Mouse (Mus musculus): Measurements from ENCODE around the gene Rftn1. TPM values are rescaled to one million over a fixed set of nuclear protein-coding genes. Genes with fewer than 3 reads are reported as not detected.

Rftn1 gene
- polyA plus RNA-seq, 1 experiment from 2014 or later, result 18.5 TPM

DNA sequence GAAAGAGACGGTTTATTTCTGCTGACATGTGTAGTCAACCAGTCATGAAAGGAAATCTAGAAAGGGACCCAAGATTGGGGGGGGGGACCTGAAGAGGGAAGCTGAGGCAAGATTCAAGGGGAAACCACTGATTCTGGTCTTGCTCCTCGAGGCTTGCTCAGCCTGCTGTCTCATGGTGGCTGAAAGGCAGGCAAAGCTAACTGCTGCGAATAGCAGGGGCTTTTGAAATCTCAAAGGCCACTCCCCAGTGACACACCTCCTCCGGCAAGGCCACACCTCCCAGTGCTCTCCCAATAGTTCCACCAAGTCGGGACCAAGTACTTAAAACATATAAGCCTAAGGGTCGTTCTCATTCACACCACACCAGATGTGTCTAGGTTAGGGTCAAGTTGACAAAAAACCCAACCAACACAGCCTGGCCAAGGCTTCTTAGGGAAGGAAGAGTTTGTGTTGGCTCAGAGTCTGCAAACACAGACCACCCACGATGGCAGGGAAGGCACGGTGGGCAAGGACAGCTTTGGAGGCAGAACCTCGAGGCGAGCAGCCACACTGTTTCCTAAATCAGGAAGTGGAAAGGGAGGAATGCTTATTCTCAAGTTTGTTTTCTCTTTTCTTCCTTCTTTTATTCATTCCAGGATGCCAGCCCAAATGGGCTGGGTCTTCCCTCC, 5.7 kb upstream of the Rftn1 start:
- H3K9ac ChIP-seq, result no peak overlapping the region
- no peak overlapping the region for H3K4me3 ChIP-seq
- no peak overlapping the region for H3K27ac ChIP-seq (replicated peaks)
- peaks cover 21% of the 10 kb centered on the region for H3K27me3 ChIP-seq
- no peak for ATAC-seq (ENCODE audit: low read depth)
- peaks cover 31% of the 10 kb centered on the region for H3K4me1 ChIP-seq (replicated peaks)
- H3K4me2 ChIP-seq, result no peak overlapping the region
- H3K36me3 ChIP-seq, result no peaks in the 10 kb centered on the region
- H3K9me3 ChIP-seq, result no peaks in the 10 kb centered on the region
- WGBS, result 30% methylated on average over 10 of the region's 10 CpGs

DNA sequence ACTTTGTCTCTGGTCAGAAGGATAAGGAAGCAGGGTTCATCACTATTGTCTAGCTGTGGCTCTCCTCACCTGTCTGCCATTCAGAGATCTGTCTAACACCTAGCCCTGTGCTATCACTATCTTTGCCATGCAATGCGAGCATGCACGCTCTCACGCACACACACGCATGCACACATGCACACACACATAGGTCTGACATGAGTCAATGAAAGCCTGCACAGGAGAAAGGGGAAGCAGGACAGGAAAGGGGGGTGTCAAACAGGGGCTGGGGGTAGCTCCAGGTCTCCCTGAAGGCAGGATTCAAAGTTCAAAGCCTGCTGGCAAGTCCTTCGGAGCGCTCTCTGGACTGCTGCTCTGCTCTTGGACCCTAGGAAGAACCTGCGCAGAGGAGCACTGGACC, 4.9 kb upstream of the Rftn1 start:
- H3K27ac ChIP-seq (replicated peaks), result no peak overlapping the region
- no peak overlapping the region for H3K4me3 ChIP-seq
- no peaks in the 10 kb centered on the region for H3K9me3 ChIP-seq
- H3K36me3 ChIP-seq, result no peaks in the 10 kb centered on the region
- peaks cover 39% of the 10 kb centered on the region for H3K4me1 ChIP-seq (replicated peaks)
- 93% methylated on average over 7 of the region's 7 CpGs for WGBS
- no peak for ATAC-seq (ENCODE audit: low read depth)
- peaks cover 29% of the 10 kb centered on the region for H3K27me3 ChIP-seq
- no peak overlapping the region for H3K4me2 ChIP-seq
- no peak overlapping the region for H3K9ac ChIP-seq

DNA sequence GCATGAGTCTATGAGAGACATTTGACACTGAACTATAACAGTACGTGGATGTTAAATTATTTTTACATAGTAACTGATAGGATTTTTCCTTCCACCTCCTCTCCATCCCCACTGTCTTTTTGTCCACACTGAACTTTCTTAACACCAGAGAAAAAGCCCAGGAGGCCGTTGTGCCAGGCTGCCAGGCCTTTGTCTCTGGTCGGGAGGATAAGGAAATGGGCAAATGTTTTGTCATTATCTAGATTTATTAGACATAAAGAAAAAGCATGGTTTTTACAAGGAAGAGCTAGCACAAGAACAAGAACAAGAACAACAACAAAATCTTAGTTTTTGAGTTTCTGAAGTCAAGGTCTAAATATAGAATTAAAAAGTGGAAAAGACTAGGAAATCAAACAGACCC, 4.1 kb upstream of the Rftn1 start:
- no peaks in the 10 kb centered on the region for H3K36me3 ChIP-seq
- 55% methylated on average over 3 of the region's 3 CpGs for WGBS
- H3K4me3 ChIP-seq, result no peak overlapping the region
- no peak overlapping the region for H3K27ac ChIP-seq (replicated peaks)
- H3K27me3 ChIP-seq, result peaks cover 37% of the 10 kb centered on the region
- no peak for ATAC-seq (ENCODE audit: low read depth)
- H3K9ac ChIP-seq, result no peak overlapping the region
- H3K4me1 ChIP-seq (replicated peaks), result peaks cover 46% of the 10 kb centered on the region
- H3K9me3 ChIP-seq, result no peaks in the 10 kb centered on the region
- H3K4me2 ChIP-seq, result no peak overlapping the region

DNA sequence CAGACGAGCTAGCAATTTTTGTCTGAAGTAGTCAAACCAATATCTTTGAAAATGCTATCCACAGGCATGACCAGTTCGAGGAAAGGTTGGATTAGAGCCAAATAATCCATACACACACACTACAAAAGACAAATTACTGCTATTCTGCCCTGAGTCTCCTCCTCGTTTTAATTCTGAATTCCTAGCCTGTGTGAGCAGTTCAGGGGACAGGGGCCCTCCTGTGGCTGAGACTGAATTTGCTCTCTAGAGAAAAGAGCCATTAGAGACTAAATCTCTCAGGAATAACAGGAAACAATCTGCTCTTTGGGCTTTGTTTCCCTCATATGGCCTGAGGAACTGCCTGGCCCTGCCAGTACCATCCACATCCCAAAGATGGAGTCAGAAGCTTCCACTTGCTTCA, 3.2 kb upstream of the Rftn1 start:
- Histone ChIP-seq H3K9me3 (no peaks in the 10 kb centered on the region), H3K9ac (0 out of 2 replicates have a peak overlapping the region, but pooled peaks have one; percentile 8), H3K4me1 (replicated peaks) (peaks cover 48% of the 10 kb centered on the region), H3K27ac (replicated peaks) (no peak overlapping the region), H3K4me2 (no peak overlapping the region), H3K36me3 (no peaks in the 10 kb centered on the region), H3K27me3 (peaks cover 46% of the 10 kb centered on the region), H3K4me3 (no peak overlapping the region)
- no peak for ATAC-seq (ENCODE audit: low read depth)
- WGBS, result 34% methylated on average over 3 of the region's 3 CpGs

DNA sequence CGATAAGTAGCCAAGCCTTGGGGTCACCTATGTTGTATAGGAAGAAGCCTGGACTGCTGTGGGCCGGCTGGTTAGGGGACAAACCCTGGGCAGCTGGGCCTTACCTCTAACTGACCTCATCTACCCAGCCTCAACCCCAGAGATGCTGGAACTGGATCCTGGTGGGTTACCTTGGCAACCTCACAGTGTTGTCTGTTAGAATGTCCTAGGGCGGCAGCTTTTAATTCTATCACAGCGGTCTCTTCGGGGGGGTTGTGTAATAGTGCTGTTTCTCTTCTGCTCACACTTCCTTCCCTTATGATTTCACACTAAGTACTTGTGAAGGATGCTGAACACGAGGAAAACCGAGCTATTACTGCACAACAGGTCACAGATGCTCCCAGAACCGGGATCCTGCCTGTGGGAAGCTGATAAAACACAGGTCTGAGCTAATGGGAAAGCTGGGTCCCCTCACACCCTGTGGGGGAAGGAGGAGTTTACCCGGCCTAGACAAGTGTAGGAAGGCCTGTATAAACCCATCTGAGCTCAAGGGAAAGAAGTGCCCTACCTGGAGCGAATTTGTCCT, 2.0 kb upstream of the Rftn1 start:
- Histone ChIP-seq H3K4me3 (no peak overlapping the region), H3K9ac (no peak overlapping the region)
- 38% methylated on average over 10 of the region's 10 CpGs for WGBS

DNA sequence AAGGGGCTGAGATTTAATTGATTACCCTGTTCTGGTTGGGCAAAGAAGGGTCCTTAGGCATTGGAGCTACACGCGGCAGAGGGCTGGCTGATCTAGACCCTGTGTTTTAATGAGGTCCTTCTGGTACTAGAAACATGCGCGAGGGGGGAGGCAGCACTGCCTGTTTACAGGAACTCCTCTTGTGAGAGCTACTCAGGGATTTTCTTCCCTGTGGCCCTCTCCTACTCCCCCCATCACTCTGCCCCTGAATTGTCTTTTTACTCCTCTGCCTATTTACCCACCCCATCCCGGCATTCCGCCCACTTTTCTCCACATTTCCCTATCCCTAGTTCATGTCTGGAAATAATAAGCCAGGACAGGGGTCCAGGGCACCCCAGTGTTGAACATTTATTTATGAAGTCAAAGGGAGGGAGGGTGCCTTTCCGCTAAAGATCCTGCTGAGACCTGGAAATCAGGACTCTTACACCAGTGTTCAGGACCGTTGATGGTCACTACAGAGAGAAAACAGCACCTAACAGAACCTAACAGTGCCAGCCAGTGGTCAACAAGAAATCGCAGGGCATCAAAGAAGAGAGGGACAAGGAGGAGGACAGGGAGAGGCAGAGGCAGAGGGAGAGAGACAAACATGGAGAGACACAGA, 964 bp upstream of the Rftn1 start:
- no peak overlapping the region for H3K9ac ChIP-seq
- no peaks in the 10 kb centered on the region for H3K9me3 ChIP-seq
- WGBS, result 59% methylated on average over 9 of the region's 9 CpGs
- H3K27me3 ChIP-seq, result peaks cover 49% of the 10 kb centered on the region
- H3K4me1 ChIP-seq (replicated peaks), result peaks cover 48% of the 10 kb centered on the region
- H3K4me2 ChIP-seq, result peak overlapping the region; percentile 100; the same call in 1 of the 2 replicates
- no peak overlapping the region for H3K27ac ChIP-seq (replicated peaks)
- ATAC-seq (ENCODE audit: low read depth), result no peak
- no peak overlapping the region for H3K4me3 ChIP-seq
- H3K36me3 ChIP-seq, result no peaks in the 10 kb centered on the region

More for the DNA sequence above, 2.0 kb upstream of the Rftn1 start:
- Histone ChIP-seq H3K9me3 (no peaks in the 10 kb centered on the region), H3K27ac (replicated peaks) (no peak overlapping the region), H3K27me3 (peaks cover 49% of the 10 kb centered on the region), H3K4me1 (replicated peaks) (peaks cover 48% of the 10 kb centered on the region), H3K4me2 (no peak overlapping the region), H3K36me3 (no peaks in the 10 kb centered on the region)
- no peak for ATAC-seq (ENCODE audit: low read depth)

DNA sequence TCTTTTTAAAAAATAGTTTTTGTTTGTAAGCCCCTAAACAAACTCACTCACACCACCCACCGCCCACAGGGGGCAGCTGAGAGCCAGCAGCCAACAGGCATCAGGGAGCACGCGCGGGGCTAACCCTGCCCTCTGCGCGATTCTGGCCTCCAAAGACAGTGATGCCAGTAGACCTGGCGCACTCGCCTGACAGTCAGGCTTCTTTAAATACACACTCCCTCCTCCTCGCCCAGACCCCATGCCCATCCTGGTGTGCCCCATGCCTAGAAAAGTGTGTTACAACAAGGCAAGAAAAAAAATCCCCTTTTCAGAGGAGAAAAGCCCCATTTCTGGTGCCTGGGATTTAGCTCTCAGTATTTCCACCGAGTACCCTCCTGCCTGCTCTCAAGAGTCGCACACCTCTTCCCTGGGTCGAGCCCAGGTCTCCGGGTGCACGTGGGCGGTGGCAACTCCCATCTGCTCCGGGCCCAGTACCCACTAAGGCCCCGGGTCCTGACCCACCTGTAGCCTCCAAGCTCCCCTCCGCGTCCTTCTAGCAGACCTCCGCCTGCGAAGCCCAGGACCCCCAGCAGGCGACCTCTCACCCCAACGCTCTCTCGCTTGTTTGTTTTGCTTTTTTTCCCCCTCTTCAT, 977 bp downstream of the Rftn1 start:
- no peaks in the 10 kb centered on the region for H3K36me3 ChIP-seq
- peak overlapping the region; percentile 68 for H3K4me3 ChIP-seq
- peak overlapping the region; percentile 81 for H3K9ac ChIP-seq
- no peaks in the 10 kb centered on the region for H3K9me3 ChIP-seq
- H3K4me2 ChIP-seq, result peak overlapping the region; percentile 100
- WGBS, result under 1% methylated on average over 24 of the region's 24 CpGs
- peaks cover 49% of the 10 kb centered on the region for H3K27me3 ChIP-seq
- peak; percentile 43 for ATAC-seq (ENCODE audit: low read depth)
- H3K4me1 ChIP-seq (replicated peaks), result peaks cover 54% of the 10 kb centered on the region
- peak overlapping the region; percentile 42 for H3K27ac ChIP-seq (replicated peaks)

DNA sequence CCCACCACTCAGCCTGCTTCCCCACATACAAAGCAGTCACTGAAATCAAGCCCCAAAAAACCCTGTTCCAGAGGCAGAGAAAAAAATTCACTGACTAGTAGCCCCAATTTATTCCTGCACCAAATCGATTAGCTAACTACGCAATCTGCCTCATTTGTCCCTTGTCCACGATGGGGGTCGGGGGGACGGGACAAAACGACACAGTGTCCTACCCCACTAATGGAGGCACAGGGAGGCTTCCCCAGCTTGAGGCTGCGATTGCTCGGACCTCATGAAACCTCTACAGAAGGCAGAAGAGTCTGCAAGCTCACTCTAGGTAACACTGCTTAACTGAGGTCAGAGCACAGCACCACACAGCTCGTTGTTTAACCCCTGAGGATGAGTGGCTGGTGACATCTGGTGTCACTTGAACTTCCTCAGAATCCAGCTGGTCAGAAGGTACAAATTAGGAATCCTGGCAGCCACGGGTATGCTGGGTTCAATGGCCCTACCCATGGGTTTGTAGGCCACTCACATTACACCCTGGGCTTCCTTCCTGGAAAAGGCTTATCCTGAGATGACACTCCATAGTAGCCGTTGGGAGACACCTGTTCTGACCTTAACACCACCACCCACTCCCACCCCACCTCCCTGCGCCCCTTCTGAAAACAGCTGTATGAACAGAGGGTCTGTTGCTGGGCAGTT, 1.7 kb downstream of the Rftn1 start:
- no peak for ATAC-seq (ENCODE audit: low read depth)
- Histone ChIP-seq H3K4me3 (peak overlapping the region; percentile 68), H3K9ac (peak overlapping the region; percentile 81), H3K4me2 (peak overlapping the region; percentile 100), H3K27me3 (peaks cover 49% of the 10 kb centered on the region), H3K36me3 (no peaks in the 10 kb centered on the region), H3K9me3 (no peaks in the 10 kb centered on the region), H3K4me1 (replicated peaks) (peaks cover 56% of the 10 kb centered on the region), H3K27ac (replicated peaks) (no peak overlapping the region)
- WGBS, result 76% methylated on average over 12 of the region's 12 CpGs

DNA sequence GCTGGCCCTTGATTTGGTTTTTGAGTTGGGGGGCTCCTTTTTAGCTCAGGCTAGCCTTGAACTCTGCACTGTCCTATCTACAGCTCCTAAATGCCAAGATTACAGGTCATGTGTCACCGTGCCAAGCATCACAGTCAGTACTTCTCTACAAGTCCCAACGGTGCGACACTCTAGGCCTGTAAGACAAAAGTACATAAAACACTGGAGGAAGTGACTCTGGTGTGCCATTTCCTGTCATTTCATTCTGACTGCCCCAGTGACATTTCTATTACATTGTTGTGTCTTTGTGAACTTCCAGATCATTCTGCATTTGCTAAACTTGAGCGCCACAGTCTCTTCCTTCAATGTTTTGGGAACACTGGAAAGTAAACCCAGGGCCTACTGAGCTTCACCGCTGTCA, 4.9 kb downstream of the Rftn1 start:
- ATAC-seq (ENCODE audit: low read depth), result no peak
- H3K4me3 ChIP-seq, result no peak overlapping the region
- H3K36me3 ChIP-seq, result no peaks in the 10 kb centered on the region
- peaks cover 36% of the 10 kb centered on the region for H3K4me1 ChIP-seq (replicated peaks)
- no peak overlapping the region for H3K27ac ChIP-seq (replicated peaks)
- H3K4me2 ChIP-seq, result no peak overlapping the region
- peaks cover 23% of the 10 kb centered on the region for H3K27me3 ChIP-seq
- WGBS, result 83% methylated on average over 5 of the region's 5 CpGs
- H3K9ac ChIP-seq, result no peak overlapping the region
- H3K9me3 ChIP-seq, result no peaks in the 10 kb centered on the region

DNA sequence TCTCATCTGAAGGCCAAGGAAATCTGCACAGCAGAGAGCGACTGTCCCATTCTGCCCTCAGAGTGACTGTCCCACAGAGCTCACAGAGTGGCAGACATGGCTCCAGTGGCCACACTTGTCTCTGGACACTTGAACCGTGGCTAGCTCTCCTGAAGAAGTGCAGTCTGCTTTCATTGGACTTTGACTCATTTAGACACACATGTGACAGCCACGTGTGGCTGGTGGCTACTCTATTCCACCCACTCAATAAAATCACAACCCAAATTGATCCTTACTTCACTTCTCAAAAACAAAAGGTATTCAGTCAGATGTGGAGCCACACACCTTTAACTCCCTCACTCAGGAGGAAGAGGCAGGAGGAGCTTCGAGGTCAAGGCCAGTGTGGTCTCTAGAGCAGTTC, 5.4 kb downstream of the Rftn1 start:
- no peak overlapping the region for H3K9ac ChIP-seq
- H3K27me3 ChIP-seq, result peaks cover 18% of the 10 kb centered on the region
- H3K27ac ChIP-seq (replicated peaks), result peak overlapping the region; percentile 67
- no peaks in the 10 kb centered on the region for H3K9me3 ChIP-seq
- no peak overlapping the region for H3K4me2 ChIP-seq
- H3K4me3 ChIP-seq, result no peak overlapping the region
- WGBS, result 84% methylated on average over 4 of the region's 4 CpGs
- H3K36me3 ChIP-seq, result no peaks in the 10 kb centered on the region
- no peak for ATAC-seq (ENCODE audit: low read depth)
- peaks cover 33% of the 10 kb centered on the region for H3K4me1 ChIP-seq (replicated peaks)

DNA sequence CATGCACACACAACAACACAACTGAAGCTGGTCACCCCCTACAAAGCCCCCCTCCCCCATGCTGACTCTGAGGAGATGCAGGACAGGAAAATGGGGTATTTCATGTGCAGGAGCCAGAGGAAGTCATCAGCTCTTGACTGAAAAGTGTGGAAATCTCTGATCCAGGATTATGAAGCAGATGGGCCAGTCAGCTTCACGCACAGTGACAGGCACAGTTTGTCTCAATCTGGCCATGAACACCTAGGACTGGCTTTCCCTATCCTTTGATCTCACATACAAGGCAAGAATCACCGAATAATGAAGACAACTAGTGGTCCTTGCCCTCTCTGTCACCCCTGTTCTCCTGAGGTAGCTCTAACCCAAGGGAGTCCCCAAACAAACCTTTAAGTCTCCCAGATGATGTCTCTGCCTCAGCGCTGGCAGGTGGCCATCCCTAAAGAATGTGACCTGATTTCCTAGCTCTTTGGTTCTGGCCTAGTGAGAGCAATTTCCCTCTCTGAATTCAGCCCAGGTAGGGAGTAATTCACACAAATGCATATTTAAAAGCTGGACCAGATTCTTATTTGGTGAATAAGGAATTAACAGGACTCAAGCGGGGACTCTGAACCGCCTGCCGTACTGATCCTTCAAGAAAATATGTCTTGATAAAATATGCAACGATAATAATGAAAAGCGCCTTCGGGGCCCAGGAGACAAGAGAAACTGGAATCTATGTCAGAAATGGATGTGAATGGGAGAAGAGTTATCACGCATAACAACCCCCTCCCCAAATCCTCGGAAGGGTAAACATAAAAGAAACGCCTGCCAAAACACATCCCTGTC, 6.0 kb downstream of the Rftn1 start:
- Histone ChIP-seq H3K4me3 (no peak overlapping the region), H3K4me1 (replicated peaks) (peaks cover 31% of the 10 kb centered on the region), H3K9ac (0 out of 2 replicates have a peak overlapping the region, but pooled peaks have one; percentile 8), H3K4me2 (no peak overlapping the region), H3K27ac (replicated peaks) (peak overlapping the region; percentile 67), H3K36me3 (no peaks in the 10 kb centered on the region), H3K27me3 (peaks cover 11% of the 10 kb centered on the region), H3K9me3 (no peaks in the 10 kb centered on the region)
- no peak for ATAC-seq (ENCODE audit: low read depth)
- 76% methylated on average over 12 of the region's 12 CpGs for WGBS
